Mouse (Mus musculus) CD4-positive naive resting alpha-beta T cell, adult 76 days (primary cell): Measurements from ENCODE around the gene Prokr2. TPM values are rescaled to one million over a fixed set of nuclear protein-coding genes. Genes with fewer than 3 reads are reported as not detected.

Experiments used
- total RNA-seq: library from RNA; stranded (reverse); gene quantifications from one replicate; pipeline ENCODE4 v1.2.4, GENCODE M21; 2023

Gene Prokr2
- not detected for total RNA-seq

DNA sequence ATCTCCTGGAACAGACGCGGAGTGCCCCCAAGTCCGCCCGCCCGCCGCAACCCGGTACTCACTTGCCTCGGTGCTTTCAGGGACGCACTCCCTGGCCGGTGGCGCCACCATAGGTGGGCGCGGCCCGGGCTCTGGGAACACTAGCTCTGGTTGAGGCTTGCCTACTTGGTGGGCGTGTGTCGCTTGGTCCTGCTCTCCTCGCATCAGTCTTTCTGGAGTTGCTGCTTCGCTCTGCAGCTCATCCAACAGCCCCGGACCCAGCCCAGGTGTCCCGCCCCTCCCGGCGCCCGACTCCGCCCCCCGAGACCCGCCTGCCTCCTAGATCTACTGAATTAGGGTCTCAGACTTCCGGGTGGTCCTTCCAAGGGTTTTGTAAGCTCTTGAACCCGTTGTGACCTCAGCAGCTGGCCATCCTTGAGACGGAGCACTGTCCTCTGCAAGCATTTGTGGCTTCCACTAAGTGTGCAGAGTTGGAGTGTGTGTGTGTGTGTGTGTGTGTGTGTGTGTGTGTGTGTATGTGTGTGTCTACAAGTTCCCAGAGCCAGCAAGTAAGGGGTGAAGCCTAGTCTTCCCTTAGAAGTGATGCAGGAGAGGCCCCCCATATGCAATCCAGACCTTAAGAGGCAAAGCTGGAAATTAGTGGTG lies at the start of gene Prokr2:
Gene Prokr2 (minus strand): TSS at position 254 of the 645 bp plus-strand sequence.

Other genes with a start within 250 kb of the Prokr2 start
- 45.0 TPM for gene Slc23a2, start 240.3 kb downstream of the Prokr2 start, total RNA-seq
- 17.9 TPM for gene Tmem230, start 137.6 kb downstream of the Prokr2 start, total RNA-seq
- gene Pcna, start 132.1 kb downstream of the Prokr2 start, total RNA-seq = 233 TPM
- 94.3 TPM for gene Cds2, start 122.3 kb downstream of the Prokr2 start, total RNA-seq
- gene Gpcpd1, start 202.3 kb upstream of the Prokr2 start, total RNA-seq = 80.1 TPM